Mouse (Mus musculus) cerebellum, adult 11 months (tissue): ENCODE data around the gene Pard6b.

Experiments used
- DNase-seq: peaks from one replicate; pipeline ENCODE4 v3.0.0; 2022

The Pard6b gene

DNA sequence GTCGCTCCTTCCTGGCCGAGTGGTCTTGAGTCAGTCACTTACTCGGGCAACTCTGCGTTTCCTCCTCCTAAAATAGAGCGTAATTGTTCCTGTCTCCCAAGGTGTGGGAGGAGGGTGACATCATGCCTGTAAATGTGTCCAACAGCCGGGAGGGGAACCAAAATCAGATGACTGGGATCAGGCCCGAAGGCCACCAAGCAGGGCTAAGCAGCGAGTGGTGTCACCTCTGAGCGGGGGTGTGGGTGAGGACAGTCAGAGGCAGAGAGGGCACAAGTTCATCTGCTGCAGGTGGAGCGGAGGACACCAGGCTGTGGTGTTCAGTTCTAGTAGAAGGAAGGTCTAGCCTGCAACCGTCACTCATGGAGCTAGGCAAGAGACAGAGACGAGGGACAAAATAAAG, 17.1 kb upstream of the Pard6b start:
- no peak for DNase-seq

DNA sequence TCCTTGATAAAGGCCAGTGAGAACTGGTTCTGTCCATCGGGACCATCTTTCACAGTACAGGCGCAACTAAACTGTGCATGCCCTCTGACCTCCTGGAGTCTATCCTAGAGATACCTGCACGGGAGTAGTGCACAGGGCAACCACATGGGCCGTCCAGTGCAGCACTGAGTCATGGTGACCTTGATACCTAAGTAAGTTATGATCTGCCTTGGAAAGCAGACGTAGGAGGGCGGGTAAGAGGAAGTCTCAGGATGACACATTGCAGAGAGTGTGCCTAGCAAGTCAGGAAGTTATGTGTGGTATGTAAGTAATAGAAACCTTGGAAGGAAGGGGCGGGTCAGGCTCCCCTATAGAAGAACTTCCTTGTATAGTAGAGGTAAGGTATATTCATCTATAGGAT, 15.3 kb upstream of the Pard6b start:
- DNase-seq = no peak

DNA sequence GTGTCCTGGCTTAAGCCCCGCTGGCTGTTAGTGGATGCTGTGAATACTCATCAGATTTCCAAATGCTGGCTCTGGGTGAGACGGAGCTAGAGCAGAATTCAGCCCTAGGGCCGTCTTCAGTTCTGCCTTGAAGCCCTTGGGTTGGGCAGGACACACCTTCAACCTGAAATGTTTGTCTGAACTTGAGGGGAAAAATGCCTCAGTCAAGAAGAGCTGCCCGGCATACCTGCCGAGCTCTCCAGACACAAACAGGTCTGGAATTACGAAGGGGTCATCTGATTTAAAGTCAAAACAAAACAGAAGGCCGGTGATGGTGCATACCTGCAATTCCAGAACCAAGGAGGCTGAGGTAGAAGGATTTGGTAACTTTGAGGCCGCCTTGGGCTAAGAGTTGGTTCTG, 14.0 kb upstream of the Pard6b start:
- DNase-seq = no peak

DNA sequence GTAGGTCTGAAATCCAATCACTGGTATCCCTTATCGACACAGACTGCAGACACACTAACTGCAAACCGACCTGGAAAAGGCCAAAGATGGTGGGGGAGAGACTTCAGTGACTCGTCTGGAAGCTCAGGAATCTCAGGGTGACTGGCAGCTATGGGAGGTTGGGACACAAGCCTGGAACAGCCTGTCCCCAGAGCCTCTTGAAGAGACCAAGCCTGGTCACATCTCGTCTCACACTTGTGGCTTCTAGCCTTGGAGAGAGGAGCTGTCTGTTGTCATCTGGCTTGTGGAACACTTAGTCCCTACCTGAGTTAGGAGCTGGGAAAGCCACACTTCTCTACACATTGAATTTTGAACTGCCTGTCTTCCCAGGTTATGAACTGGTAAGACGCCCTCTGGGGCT, 10.4 kb upstream of the Pard6b start:
- no peak for DNase-seq

DNA sequence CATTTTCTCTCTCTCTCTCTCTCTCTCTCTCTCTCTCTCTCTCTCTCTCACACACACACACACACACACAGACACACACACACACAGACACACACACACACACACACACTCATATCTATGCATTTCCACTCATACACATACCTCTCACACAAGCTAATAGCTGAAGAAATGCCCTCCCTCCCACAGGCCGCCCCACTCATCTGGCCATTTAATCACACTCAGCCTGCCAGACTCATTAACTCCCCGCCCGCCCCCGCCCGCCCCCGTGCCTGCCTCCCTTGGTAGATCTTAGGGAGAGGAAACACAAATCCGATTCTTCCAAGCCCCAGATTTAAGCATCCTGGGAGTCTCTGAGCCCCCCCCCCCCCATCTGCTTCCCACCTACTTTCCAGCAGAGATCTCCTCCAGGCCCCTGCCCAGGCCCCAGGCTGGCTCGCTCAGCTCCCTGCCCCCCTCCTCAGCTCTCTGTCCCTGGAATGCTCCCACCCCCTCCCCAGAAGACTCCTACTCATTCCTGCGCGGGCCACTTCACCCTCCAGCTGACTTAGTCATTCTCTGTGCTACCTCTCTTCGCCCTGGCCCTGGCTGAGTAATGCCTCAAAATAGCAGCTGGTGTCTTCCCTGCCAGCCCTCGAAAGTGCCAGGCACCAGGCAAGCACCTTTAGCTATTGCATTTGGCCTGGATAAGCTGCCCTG, 8.2 kb upstream of the Pard6b start:
- no peak for DNase-seq

DNA sequence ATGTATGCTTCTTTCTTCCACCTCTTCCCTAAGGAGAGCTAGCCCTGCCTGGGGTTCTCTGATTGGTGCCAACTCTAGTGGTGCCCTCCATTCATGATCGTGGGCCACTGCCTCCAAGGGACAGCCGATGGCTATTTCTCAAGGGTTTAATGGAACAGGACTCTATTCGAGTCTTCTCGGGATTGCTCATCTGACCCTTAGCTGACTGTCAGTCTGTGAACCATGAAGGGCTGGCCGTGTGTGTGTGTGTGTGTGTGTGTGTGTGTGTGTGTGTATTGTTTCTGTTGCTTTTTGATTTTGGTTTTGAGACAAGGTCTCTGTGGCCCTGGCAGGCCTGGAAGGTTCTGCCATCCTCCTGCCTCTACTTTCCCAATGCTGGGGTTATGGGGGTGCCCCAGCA, 7.1 kb upstream of the Pard6b start:
- DNase-seq = no peak

DNA sequence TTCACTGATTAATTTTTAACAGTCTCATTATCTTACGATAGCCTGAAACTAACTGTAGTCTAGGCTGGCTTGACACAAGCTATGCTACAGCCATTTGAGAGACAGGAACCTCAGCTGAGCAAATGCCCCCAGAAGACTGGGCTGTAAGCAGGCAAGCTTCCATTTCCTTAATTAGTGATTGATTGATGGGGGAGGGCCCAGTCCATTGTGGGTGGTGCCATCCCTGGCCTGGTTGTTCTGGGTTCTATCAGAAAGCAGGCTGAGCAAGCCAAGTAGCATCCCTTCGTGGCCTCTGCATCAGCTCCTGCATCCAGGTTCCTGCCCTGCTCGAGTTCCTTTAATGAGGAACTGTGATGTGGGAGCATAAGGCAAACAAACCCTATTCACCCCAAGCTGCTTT, 6.3 kb upstream of the Pard6b start:
- no peak for DNase-seq

DNA sequence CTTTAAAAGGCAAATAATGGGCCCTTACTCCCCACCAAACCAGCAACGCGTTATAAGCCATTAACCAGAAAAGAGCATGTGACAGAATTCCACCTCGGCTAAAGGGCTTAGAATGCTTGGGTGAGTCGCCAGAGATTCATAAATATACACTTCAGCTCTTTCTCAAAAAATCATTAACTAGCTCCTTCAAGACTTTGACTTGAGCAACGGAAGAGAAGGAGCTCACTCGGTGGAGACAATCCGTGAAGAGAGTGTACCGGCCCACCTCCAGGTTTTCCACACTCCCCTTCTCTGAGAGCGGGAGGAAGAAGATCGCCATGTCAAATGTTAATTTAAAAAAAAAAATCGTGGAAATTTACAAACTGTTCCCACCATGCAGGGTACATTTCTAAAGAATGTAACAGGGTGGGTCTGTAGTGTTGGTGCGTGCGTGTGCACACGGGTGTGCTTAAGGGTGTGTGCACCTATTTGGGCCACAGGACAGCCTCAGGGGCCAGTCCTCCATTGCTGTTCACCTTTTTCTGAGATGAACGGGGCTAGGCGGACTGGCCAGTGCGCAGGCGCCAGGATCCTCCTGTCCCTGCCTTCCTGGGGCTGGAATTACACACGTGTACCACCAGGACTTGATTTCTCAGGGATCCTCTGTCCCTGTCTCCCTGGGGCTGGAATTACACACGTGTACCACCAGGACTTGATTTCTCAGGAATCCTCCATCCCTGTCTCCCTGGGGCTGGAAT, 3.8 kb upstream of the Pard6b start:
- DNase-seq = no peak

DNA sequence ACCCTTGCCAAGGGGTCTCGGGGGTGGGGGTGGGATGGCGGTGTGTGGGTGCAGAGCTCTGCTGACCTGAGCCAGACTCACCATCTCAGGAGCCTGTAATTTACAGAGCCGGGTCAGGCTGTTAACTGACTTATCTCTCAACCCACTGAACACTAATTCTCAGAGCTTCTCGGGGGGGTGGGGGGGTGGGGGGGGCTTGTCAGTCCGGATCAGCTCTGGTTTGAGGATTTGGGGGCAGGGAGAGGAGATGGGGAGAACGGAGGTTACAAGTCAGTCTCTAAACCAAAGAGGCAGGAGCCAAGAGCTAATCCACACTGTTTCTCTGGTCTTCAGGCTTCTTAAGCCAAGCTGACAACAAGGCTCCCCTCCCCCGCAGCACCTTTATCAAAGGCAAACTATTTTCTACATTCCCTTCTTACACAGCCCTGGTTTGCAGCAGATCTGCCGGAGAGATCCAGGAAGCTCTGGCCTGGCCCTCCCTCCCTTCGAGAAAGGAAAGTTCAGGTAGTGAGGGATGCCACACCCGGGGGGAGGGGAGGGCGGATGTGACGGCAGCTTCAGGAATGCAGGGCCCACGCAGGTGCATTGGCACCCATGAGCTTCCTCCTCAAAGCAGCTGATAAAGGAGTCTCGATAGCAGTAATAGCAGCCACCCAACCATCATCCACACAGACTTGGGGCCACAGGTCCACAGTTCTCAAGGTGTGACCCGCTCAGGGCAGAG, 2.5 kb upstream of the Pard6b start:
- peak; percentile 11 for DNase-seq

DNA sequence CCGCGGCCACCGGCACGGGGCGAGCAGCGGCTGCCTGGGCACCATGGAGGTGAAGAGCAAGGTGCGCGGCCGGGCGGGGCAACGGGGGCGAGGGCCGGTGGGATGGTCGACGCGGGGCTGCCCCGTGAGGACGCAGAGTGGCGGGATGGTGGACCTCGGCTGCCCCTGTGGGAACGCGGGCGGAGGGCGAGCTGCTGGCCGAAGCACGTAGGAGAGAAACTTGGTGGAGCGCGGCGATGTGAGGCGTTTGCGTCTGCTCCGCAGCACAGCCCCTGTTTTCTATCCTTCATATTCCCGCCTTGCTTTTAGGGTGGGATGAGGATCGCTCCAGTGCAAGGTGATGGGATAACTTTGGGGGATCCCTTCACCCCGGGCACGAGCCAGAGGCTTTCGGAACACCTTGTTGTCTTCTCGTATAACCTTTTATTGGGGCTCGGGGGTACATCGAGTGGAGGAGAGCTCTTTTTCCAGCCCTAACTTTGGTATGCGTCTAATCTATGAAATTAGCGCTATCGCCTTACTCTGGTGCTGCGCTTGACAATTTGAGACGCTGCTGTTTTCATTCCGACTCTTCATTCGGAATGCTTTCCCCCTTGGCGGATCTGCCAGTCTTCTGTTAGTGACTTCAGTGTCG, 612 bp downstream of the Pard6b start:
- no peak for DNase-seq

DNA sequence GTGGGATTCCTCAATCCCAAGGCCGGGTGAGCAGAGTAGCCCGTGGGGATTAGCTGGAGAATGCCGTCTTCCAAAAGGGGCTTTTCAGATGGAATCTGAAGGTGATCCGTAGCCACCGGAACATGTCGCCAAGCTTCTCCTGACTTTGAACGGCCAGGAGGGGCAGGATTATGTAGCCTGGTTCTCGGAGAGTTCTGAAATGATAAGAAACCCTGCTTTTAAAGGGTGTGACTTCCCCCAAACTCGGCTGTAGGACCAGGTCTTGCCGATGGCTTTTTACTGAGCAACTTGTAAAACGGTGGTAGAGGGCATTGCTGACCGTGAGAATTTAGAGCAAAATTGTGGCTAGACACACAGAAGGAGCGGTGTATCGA, 1.1 kb downstream of the Pard6b start:
- no peak for DNase-seq

DNA sequence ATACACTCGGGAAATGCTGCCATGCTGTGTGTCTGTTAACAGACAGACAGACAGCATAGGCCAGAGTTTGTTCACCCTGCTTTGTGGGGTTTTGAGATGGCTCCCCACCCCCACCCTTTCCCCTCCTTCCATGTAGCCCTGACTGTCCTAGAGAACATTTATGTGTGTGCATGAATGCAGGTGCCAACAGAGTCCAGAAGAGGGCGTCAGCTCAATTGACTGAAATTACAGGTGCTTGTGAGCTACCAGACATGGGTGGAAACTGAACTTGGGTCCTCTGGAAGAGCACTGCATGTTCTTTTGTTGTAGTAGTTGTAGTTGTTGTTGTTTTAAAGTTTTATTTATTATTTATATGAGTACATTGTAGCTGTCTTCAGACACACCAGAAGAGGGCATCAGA, 2.8 kb downstream of the Pard6b start:
- no peak for DNase-seq

DNA sequence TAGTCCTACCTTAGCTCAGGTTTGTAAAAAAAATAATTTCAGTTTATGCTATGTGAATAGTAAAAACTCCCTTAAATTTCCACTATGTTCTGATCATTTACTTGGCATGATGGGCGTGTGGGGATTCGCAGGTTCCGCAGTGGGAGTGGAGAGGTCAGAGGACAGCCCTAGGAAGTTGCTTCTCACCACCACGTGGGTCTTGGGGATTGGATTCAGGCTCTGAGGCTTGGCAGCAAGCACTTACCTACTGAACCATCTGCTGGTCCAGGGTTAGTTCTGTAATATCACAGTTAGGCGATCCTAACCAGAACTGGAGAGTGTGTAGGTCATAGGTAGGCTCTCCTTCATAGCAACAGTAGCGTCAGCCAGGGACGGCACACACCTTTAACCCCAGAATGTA, 3.4 kb downstream of the Pard6b start:
- DNase-seq = no peak

DNA sequence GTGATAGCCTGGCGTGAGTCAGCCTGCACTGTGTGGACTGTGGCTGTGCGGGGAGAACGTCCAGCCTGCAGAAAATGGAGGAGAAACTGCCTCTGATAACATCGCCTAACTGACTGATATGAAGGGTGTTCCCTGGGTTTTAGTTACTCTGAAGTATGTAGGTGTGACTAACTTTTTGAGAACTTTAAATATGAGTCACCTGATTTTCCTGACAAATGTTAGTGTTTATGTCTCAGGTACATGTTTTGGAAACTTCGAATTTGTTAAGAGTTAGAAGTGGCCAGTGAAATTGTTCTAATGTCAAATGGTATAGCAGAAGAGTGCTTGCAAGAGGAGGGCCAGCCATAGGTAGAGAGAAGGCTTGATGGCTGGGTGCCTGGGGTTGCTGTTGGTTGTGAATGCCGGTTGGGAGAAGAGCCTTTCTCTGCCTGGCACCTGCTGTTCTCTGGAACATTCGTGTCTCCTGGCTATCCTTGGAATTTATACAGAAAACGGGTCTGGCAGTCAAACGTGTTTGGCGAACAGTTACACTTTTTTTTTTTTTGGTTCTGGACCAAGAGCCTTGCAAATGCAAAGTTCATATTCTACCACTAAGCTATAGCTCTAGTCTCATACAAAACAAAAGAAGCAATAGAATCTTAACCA, 4.9 kb downstream of the Pard6b start:
- DNase-seq = no peak

DNA sequence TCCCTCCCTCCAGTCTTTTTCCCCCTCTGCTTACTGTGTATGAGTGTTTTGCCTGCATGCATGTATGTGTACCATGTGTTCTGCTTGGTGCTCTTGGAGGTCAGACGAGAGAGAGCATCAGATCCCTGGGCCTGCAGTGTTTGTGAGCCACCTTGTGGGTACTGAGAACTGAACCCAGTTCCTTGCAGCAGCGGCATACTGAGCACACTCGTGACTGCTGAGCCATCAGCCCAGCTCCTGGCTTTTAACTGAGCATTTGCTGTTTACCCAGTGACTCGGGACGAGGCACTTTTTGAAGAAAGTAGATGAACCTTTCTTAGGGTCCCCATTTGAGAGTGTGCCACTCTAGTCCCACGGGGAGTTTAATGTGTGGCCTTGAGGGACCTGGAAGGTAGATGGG, 5.5 kb downstream of the Pard6b start:
- DNase-seq = no peak

DNA sequence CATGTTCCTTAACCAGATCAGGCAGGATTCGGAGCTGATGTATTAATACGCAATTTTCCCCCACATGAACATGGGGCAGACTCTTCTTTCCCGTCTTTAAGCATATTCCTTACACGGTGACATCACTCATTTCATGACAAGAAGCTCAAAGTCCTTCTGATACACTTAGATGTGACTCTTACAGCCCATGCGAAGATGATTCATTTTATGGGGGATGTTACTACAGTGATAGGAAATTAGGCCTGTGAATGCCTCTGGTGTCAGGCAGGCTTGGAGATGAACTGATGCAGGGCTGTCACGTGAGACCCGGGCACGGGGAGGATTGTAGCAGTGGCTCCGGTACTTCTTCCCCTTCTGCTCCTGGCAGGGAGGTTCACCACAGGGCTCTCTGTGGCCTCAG, 6.0 kb downstream of the Pard6b start:
- no peak for DNase-seq

DNA sequence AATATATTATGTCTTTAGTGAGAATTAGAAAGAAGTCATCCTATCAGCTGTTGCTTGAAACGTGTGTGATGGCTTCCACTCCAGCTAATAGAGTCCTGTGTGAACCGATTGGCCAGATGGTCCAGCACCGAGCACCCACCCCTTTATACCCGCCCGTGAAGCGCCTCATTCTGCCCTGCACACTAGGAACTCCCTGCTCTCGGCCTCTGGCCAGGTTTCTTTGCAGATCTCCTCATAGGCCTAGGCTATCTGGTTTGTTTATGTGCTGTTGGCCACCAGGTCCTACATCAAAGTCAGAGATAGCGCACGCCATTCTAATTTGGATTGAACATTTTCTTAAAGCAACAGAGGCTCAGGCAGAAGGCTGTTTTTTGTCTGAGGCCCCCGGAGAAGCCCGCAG, 10.8 kb downstream of the Pard6b start:
- DNase-seq = no peak

DNA sequence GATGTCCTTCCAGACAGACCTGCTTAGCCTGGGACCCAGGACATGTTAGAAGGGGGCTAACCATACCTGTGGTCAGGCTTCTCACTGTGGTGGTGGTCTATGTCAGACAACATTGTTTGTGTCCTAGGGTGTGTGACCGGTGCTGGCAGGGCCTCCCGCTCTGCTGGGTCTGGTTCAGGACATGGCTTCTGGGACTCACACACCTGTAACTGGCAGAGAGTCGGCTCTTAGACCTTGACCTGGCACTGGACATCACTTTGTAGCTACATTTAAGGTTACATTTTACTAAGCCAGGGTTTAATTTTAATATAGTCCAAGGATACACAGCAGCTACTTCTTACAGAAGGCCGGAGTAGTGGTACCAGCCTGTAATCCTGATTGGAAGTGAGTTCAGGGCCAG, 12.3 kb downstream of the Pard6b start:
- no peak for DNase-seq

DNA sequence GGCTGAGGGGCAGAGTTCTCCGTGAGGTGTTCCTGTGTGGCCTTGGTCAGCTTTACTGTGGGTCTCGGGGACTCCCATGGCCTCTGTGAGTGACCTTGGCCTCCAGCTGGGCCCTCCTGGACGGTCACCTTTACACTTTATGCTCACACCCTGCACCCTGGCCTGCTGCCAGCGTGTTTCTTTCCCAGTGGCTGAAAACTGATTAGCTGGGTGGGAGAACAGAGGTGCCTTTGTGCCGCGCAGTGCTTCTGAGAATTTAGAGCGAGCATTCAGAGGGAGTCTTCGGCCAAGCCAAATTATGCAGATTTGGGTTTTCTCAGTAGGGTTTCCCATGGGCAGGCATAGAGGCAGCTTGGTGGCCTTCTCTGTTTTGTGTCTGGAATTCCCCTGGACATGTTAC, 14.3 kb downstream of the Pard6b start:
- DNase-seq = no peak

DNA sequence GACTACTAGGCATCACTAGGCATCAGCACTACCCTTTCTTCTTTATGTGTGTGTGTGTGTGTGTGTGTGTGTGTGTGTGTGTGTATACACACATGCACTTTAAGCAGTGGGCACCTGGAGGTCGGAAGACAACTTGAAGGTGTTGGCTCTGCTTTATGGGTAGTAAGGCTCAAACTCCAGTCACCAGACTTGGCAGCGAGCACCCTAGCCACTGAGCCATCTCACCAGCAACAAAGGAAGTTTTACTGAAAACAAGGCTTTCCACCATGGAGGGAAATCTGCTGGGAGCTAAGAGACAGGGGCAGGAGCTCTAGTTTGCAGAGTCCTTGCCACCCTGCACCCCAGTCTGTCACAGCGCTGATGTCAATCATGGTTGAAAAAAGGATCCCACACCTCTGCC, 15.7 kb downstream of the Pard6b start:
- DNase-seq = no peak

DNA sequence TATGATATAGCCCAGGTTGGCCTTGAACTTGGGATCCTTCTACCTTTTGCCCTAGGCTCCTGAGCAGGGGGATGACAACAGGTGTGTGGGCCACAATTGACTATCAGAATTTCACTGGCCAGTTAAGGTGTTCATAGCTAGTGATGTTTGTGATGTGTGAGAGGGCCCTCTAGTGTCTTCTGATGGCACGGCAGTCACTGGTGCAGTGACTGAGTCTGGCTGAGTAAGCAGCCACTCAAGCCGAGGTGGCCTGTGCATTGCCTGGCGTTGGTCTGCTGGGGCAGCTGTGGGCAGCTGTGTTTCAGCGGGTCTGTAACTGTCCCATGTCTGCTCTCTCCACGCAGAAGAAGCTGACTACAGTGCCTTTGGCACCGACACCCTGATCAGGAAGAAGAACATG, 17.2 kb downstream of the Pard6b start:
- DNase-seq = peak; percentile 45

DNA sequence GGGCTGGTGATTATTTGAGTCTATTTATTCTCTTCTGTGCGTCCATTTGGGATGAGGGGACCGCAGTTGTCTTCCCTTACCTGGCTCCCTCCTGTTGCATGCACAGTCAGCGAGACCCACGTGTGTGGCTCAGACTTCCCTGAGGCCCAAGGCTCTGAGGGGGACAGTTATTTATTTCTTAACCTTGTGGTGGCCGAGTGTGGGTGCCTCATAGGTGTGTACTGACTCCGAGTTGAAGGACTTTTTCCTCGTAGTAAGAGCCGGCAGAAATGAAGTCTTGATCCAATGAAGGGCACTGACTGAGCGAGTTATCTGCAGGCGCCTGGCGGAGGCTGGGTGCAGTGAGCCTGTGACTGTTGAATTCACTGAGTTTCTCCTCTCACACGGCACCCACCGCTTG, 19.2 kb downstream of the Pard6b start:
- no peak for DNase-seq

DNA sequence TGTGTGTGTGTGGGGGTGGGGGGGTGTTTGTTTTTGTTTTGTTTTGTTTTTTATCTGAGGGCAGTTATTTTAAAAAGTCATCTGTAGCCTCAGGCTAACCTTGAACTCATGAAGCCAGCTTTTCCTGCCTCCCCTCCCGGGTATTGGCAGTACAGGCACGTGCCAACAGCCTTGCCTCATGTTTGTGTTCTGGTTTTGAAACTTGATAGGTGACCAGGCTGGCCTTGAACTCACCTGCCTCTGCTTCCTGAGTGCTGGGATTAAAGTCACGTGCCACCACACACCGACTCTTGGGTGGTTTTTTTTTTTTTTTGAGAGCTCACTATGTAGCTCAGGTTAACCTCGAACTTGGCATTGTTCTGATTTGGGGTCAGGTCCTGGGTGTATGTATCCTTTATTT, 21.0 kb downstream of the Pard6b start:
- no peak for DNase-seq
